Comparison of ENCODE assay signal across 8 mouse cellular contexts in genomic region chr8:120184850-120185792, GRCm38 (mm10). TPM values are rescaled to one million over a fixed set of nuclear protein-coding genes. Genes with fewer than 3 reads are reported as not detected.
DNase-seq lines count a peak whose midpoint lies in the region; ATAC-seq and TF ChIP-seq lines count a peak whose summit lies in the region.

No protein-coding gene starts in this region.

- H3K36me3 ChIP-seq in C2C12 (ENCODE audit: control insufficient read depth, insufficient read depth), result no peaks in the 10 kb centered on the region
- H3K36me3 ChIP-seq in heart, embryonic 16.5 days (ENCODE audit: control insufficient read depth, insufficient read depth), result no peaks in the 10 kb centered on the region
- no peaks in the 10 kb centered on the region for H3K36me3 ChIP-seq in limb, embryonic 11.5 days (ENCODE audit: control insufficient read depth, insufficient read depth, low read length)
- H3K36me3 ChIP-seq in neural tube, embryonic 15.5 days, result no peaks in the 10 kb centered on the region

- TF ChIP-seq CTCF in C2C12 (IDR thresholded peaks at IDR 0.05; ENCODE audit: control insufficient read depth, insufficient read depth, insufficient read length), result no peak

- H3K79me2 ChIP-seq in C2C12 (ENCODE audit: control insufficient read depth, insufficient read depth), result no peaks in the 10 kb centered on the region

- WGBS in heart, embryonic 16.5 days, result 28% methylated on average over 16 of the region's 17 CpGs
- 32% methylated on average over 17 of the region's 17 CpGs for WGBS in limb, embryonic 11.5 days
- 12% methylated on average over 16 of the region's 17 CpGs for WGBS in neural tube, embryonic 15.5 days

- no peaks in the 10 kb centered on the region for H3K9me3 ChIP-seq in heart, embryonic 16.5 days (replicated peaks; ENCODE audit: control insufficient read depth, low read length)
- no peaks in the 10 kb centered on the region for H3K9me3 ChIP-seq in limb, embryonic 11.5 days (ENCODE audit: control insufficient read depth, low read length)
- no peaks in the 10 kb centered on the region for H3K9me3 ChIP-seq in neural tube, embryonic 15.5 days (replicated peaks)

- H3ac ChIP-seq in C2C12 (ENCODE audit: control insufficient read depth, insufficient read length, low read depth), result peak overlapping the region; percentile 32

- no peaks in the 10 kb centered on the region for H3K79me3 ChIP-seq in C2C12 (ENCODE audit: low read depth)

- 0 out of 2 replicates have a peak, but pooled peaks have one; percentile 7 for ATAC-seq in heart, embryonic 16.5 days (replicated peaks; ENCODE audit: extremely low read depth, insufficient read depth, low FRiP score)
- ATAC-seq in limb, embryonic 11.5 days (ENCODE audit: insufficient number of reproducible peaks, low FRiP score, low TSS enrichment, low read depth), result no peak; the same call in 1 of the 2 replicates
- peak; percentile 63; the same call in 1 of the 2 replicates for ATAC-seq in neural tube, embryonic 15.5 days (ENCODE audit: low FRiP score)

- H3K4me3 ChIP-seq in C2C12 (ENCODE audit: insufficient read depth, poor library complexity, severe bottlenecking), result no peak overlapping the region
- H3K4me3 ChIP-seq in heart, embryonic 16.5 days (ENCODE audit: low read length), result no peak overlapping the region
- no peak overlapping the region for H3K4me3 ChIP-seq in limb, embryonic 11.5 days (ENCODE audit: low read depth, low read length)
- no peak overlapping the region for H3K4me3 ChIP-seq in neural tube, embryonic 15.5 days (replicated peaks)

- H3K9ac ChIP-seq in heart, embryonic 16.5 days (ENCODE audit: low read length), result peak overlapping the region; percentile 36; the same call in 1 of the 2 replicates
- H3K9ac ChIP-seq in limb, embryonic 11.5 days (ENCODE audit: low read length), result peak overlapping the region; percentile 41
- H3K9ac ChIP-seq in neural tube, embryonic 15.5 days (replicated peaks), result peak overlapping the region; percentile 30

- H3K27me3 ChIP-seq in C2C12 (ENCODE audit: control insufficient read depth, insufficient read depth, insufficient read length), result no peaks in the 10 kb centered on the region
- H3K27me3 ChIP-seq in heart, embryonic 16.5 days (ENCODE audit: control insufficient read depth, insufficient read depth, low read length), result no peaks in the 10 kb centered on the region; the same call in 1 of the 2 replicates
- no peaks in the 10 kb centered on the region; the same call in 1 of the 2 replicates for H3K27me3 ChIP-seq in limb, embryonic 11.5 days (ENCODE audit: control insufficient read depth, insufficient read depth, low read length)
- no peaks in the 10 kb centered on the region; the same call in 1 of the 2 replicates for H3K27me3 ChIP-seq in neural tube, embryonic 15.5 days (replicated peaks)

- peak; percentile 45 for DNase-seq in embryo, embryonic 9.5 days (ENCODE audit: extremely low spot score)
- peak; percentile 76 for DNase-seq in limb, embryonic 11.5 days (ENCODE audit: low spot score)
- DNase-seq in urinary bladder, adult 18-20 months (ENCODE audit: low spot score in 2 of 2), result no peak
- no peak for DNase-seq in left cerebral cortex, adult 18-20 months (ENCODE audit: low spot score in 2 of 2)
- no peak for DNase-seq in cerebellum, adult 9-10 months

- 0 out of 2 replicates have a peak overlapping the region, but pooled peaks have one; percentile 11 for H3K27ac ChIP-seq in heart, embryonic 16.5 days (ENCODE audit: low read length)
- peak overlapping the region; percentile 87 for H3K27ac ChIP-seq in limb, embryonic 11.5 days (replicated peaks; ENCODE audit: low read depth, low read length)
- H3K27ac ChIP-seq in neural tube, embryonic 15.5 days (replicated peaks), result peak overlapping the region; percentile 77

- H3K4me2 ChIP-seq in heart, embryonic 16.5 days (ENCODE audit: low read depth, low read length), result no peak overlapping the region
- H3K4me2 ChIP-seq in limb, embryonic 11.5 days (ENCODE audit: low read depth, severe bottlenecking), result peak overlapping the region; percentile 13
- H3K4me2 ChIP-seq in neural tube, embryonic 15.5 days, result peak overlapping the region; percentile 46

- H3K4me1 ChIP-seq in heart, embryonic 16.5 days (ENCODE audit: control insufficient read depth, insufficient read depth, low read length), result peaks cover 25% of the 10 kb centered on the region
- peaks cover 33% of the 10 kb centered on the region for H3K4me1 ChIP-seq in limb, embryonic 11.5 days (ENCODE audit: control insufficient read depth, insufficient read depth, low read length)
- H3K4me1 ChIP-seq in neural tube, embryonic 15.5 days, result peaks cover 40% of the 10 kb centered on the region

TF ChIP-seq in C2C12, 6 proteins besides CTCF, POLR2A, EP300 and RAD21:
- no peak for TF ChIP-seq MYOG (IDR thresholded peaks at IDR 0.05; ENCODE audit: control insufficient read depth, extremely low read depth, insufficient read length)
- peak; percentile 23 for TF ChIP-seq MYOD1 (IDR thresholded peaks at IDR 0.05; ENCODE audit: control insufficient read depth, insufficient read length, low read depth)
- TF ChIP-seq USF1 (IDR thresholded peaks at IDR 0.05; ENCODE audit: low read depth), result no peak
TF ChIP-seq in C2C12: peak in this region for 1.

RNA-seq across cellular contexts. Expression of gene Fam92b, which starts 7.9 kb away (rescaled TPM):
- not detected for polyA plus RNA-seq in C2C12 (2012; fragmentation: generic; extraction: Trizol)
- polyA plus RNA-seq in heart, embryonic 16.5 days (2015; fragmentation: Nextera tagmentation; extraction: Ambion mirVana), result 0.66 and 0.79 TPM in 2 replicates
- 0.16 and 0.27 TPM in 2 replicates for polyA plus RNA-seq in limb, embryonic 11.5 days (2014; fragmentation: Nextera tagmentation; extraction: Ambion mirVana)
- 1.6 and 1.7 TPM in 2 replicates for polyA plus RNA-seq in neural tube, embryonic 15.5 days (2015; fragmentation: Nextera tagmentation; extraction: Ambion mirVana)
- total RNA-seq in left cerebral cortex, adult 18-20 months (2021), result under 1 TPM in 1 of 2 experiments, not detected in 1; 0.63 TPM

RNA-seq across cellular contexts. Expression of gene Gse1, which starts 43.1 kb away (rescaled TPM):
- 15.6 TPM for polyA plus RNA-seq in C2C12 (2012; fragmentation: generic; extraction: Trizol)
- 7.7 and 9.7 TPM in 2 replicates for polyA plus RNA-seq in heart, embryonic 16.5 days (2015; fragmentation: Nextera tagmentation; extraction: Ambion mirVana)
- 6.6 and 8.2 TPM in 2 replicates for polyA plus RNA-seq in limb, embryonic 11.5 days (2014; fragmentation: Nextera tagmentation; extraction: Ambion mirVana)
- polyA plus RNA-seq in neural tube, embryonic 15.5 days (2015; fragmentation: Nextera tagmentation; extraction: Ambion mirVana), result 12.2 and 14.0 TPM in 2 replicates
- total RNA-seq in left cerebral cortex, adult 18-20 months (2021), result 10 to 100 TPM; 79.8 to 90.8 TPM

Comparison
In these comparisons a context has a peak if more than half of its experiments do, and no peak if none do; other contexts are left out.
1. DNase-seq: peak in embryo, embryonic 9.5 days (single experiment) and limb, embryonic 11.5 days (single experiment); none in urinary bladder, adult 18-20 months (0 of 2), left cerebral cortex, adult 18-20 months (0 of 2) and cerebellum, adult 9-10 months (single experiment).
2. H3K27ac ChIP-seq: peak in every context shown above with its lines; median percentile 87 in limb, embryonic 11.5 days; 77 in neural tube, embryonic 15.5 days; 11 in heart, embryonic 16.5 days.
3. Peak in every context shown above with its lines, with median percentiles within 50 percentile points of each other: H3K9ac ChIP-seq.